Mouse (Mus musculus) lung, postnatal 0 days (tissue): ENCODE measurements around the gene Abtb2. TPM values are rescaled to one million over a fixed set of nuclear protein-coding genes. Genes with fewer than 3 reads are reported as not detected.
A peak's percentile ranks its signal among the peaks of the same experiment; 100 is the strongest.

Source experiments
- ATAC-seq: fragments of 200-750 bp; cut with Nextera tagmentation; 2 replicates; pipeline ENCODE4 v1.8.0; 2017; ENCODE audit warnings: moderate library complexity
- DNase-seq: peaks from one replicate; pipeline ENCODE4 v3.0.0-alpha.2; 2016; ENCODE audit warnings: low spot score
- H3K27ac ChIP-seq: fragments of 300-500 bp; sonication (generic); 2 replicates; pipeline ENCODE4 v1.5.1; 2014; ENCODE audit warnings: antibody characterized with exemption, mild to moderate bottlenecking, low read length, mixed read lengths
- H3K27me3 ChIP-seq: fragments of 300-500 bp; sonication (generic); replicated peaks from 2 replicates; pipeline ENCODE4 v1.6.1; 2014; ENCODE audit warnings: low read length, mixed read lengths; ENCODE audit not compliant: insufficient read depth
- H3K36me3 ChIP-seq: fragments of 300-500 bp; sonication (generic); 2 replicates; pipeline ENCODE4 v1.6.1; 2014; ENCODE audit warnings: low read length, mixed read lengths; ENCODE audit not compliant: insufficient read depth
- H3K4me1 ChIP-seq: fragments of 300-500 bp; sonication (generic); 2 replicates; pipeline ENCODE4 v1.6.1; 2014; ENCODE audit warnings: antibody characterized with exemption, low read depth, low read length, mixed read lengths; ENCODE audit not compliant: insufficient read depth
- H3K4me2 ChIP-seq: fragments of 300-500 bp; sonication (generic); replicated peaks from 2 replicates; pipeline ENCODE4 v1.6.1; 2014; ENCODE audit warnings: low read depth, mild to moderate bottlenecking, low read length, moderate library complexity, mixed read lengths
- H3K4me3 ChIP-seq: fragments of 300-500 bp; sonication (generic); 2 replicates; pipeline ENCODE4 v1.5.1; 2014; ENCODE audit warnings: low read depth, low read length
- H3K9ac ChIP-seq: fragments of 300-500 bp; sonication (generic); replicated peaks from 2 replicates; pipeline ENCODE4 v1.6.1; 2014; ENCODE audit warnings: low read depth, mild to moderate bottlenecking
- H3K9me3 ChIP-seq: fragments of 300-500 bp; sonication (generic); 2 replicates; pipeline ENCODE4 v1.6.1; 2016; ENCODE audit warnings: low read length, mixed read lengths
- CTCF ChIP-seq: IDR thresholded peaks from 2 replicates; pipeline ENCODE4 v1.5.1; 2016; ENCODE audit warnings: antibody characterized with exemption, mild to moderate bottlenecking
- EP300 ChIP-seq: IDR thresholded peaks from 2 replicates; pipeline ENCODE4 v1.6.1; 2016; ENCODE audit warnings: antibody characterized with exemption, mild to moderate bottlenecking, control low read depth
- WGBS: fragments of 180-500 bp; shearing (Covaris S2); extraction: QIAGEN DNeasy Blood & Tissue Kit; methylation state at CpG from one replicate; pipeline ENCODE4 v1.1.7; 2014; 5-methylcytosine and 5-hydroxymethylcytosine counted together
- polyA plus RNA-seq: library from polyadenylated mRNA; unstranded; fragments of >200 nt; fragmentation: Nextera tagmentation; extraction: Ambion mirVana; gene quantifications from 2 replicates; pipeline ENCODE4 v1.2.1, GENCODE M21; 2015

The Abtb2 gene
- polyA plus RNA-seq, 1 experiment from 2014 or later: 3.6 TPM

- DNase-seq (no peak), ATAC-seq (no peak)
- Histone ChIP-seq H3K4me1 (peaks cover 4% of the 10 kb centered on the region; the same call in 1 of the 2 replicates), H3K27me3 (no peaks in the 10 kb centered on the region), H3K4me3 (no peak overlapping the region), H3K36me3 (no peaks in the 10 kb centered on the region), H3K27ac (no peak overlapping the region), H3K4me2 (no peak overlapping the region), H3K9ac (no peak overlapping the region), H3K9me3 (no peaks in the 10 kb centered on the region)
- TF ChIP-seq EP300 (no peak), CTCF (no peak)
- WGBS: 93% methylated on average over 7 of the region's 7 CpGs
These were observed 24.5 kb downstream of the Abtb2 start for GRCm38 (mm10) chr2:103590645-103591044.

- no peak overlapping the region for H3K9ac ChIP-seq
- H3K36me3 ChIP-seq: no peaks in the 10 kb centered on the region
- no peaks in the 10 kb centered on the region for H3K9me3 ChIP-seq
- no peak overlapping the region for H3K27ac ChIP-seq
- no peak for TF ChIP-seq EP300
- TF ChIP-seq CTCF: peak; percentile 11; the same call in 1 of the 2 replicates
- no peak overlapping the region for H3K4me2 ChIP-seq
- H3K4me1 ChIP-seq: peaks cover 4% of the 10 kb centered on the region; the same call in 1 of the 2 replicates
- no peak overlapping the region for H3K4me3 ChIP-seq
- DNase-seq: peak; percentile 85
- 49% methylated on average over 9 of the region's 9 CpGs for WGBS
- H3K27me3 ChIP-seq: no peaks in the 10 kb centered on the region
- peak; percentile 91 for ATAC-seq
These were observed 25.9 kb downstream of the Abtb2 start for GRCm38 (mm10) chr2:103591742-103592590.

- H3K4me1 ChIP-seq: peaks cover 4% of the 10 kb centered on the region; the same call in 1 of the 2 replicates
- no peaks in the 10 kb centered on the region for H3K9me3 ChIP-seq
- H3K4me3 ChIP-seq: no peak overlapping the region
- ATAC-seq (no peak), DNase-seq (no peak)
- H3K4me2 ChIP-seq: no peak overlapping the region
- H3K27ac ChIP-seq: no peak overlapping the region
- no peaks in the 10 kb centered on the region for H3K36me3 ChIP-seq
- no peak overlapping the region for H3K9ac ChIP-seq
- WGBS: 71% methylated on average over 3 of the region's 3 CpGs
- H3K27me3 ChIP-seq: no peaks in the 10 kb centered on the region
- TF ChIP-seq CTCF: no peak
- no peak for TF ChIP-seq EP300
These were observed 26.4 kb downstream of the Abtb2 start for GRCm38 (mm10) chr2:103592591-103592929.

GRCm38 (mm10) chr2:103594592-103595011 is 28.5 kb downstream of the Abtb2 start:
- Histone ChIP-seq H3K27ac (no peak overlapping the region), H3K27me3 (no peaks in the 10 kb centered on the region), H3K9me3 (no peaks in the 10 kb centered on the region), H3K9ac (no peak overlapping the region), H3K36me3 (no peaks in the 10 kb centered on the region), H3K4me3 (no peak overlapping the region), H3K4me1 (no peaks in the 10 kb centered on the region), H3K4me2 (no peak overlapping the region)
- DNase-seq (no peak), ATAC-seq (no peak)
- TF ChIP-seq CTCF: no peak
- TF ChIP-seq EP300: no peak
- WGBS: 77% methylated on average over 6 of the region's 6 CpGs

GRCm38 (mm10) chr2:103595028-103595651 is 29.0 kb downstream of the Abtb2 start:
- Histone ChIP-seq H3K9ac (no peak overlapping the region), H3K4me3 (no peak overlapping the region), H3K4me1 (no peaks in the 10 kb centered on the region), H3K4me2 (no peak overlapping the region), H3K9me3 (no peaks in the 10 kb centered on the region), H3K27ac (no peak overlapping the region), H3K27me3 (no peaks in the 10 kb centered on the region), H3K36me3 (no peaks in the 10 kb centered on the region)
- ATAC-seq: no peak
- no peak for TF ChIP-seq CTCF
- TF ChIP-seq EP300: no peak
- 51% methylated on average over 5 of the region's 5 CpGs for WGBS
- no peak for DNase-seq

- H3K4me1 ChIP-seq: no peaks in the 10 kb centered on the region
- no peaks in the 10 kb centered on the region for H3K27me3 ChIP-seq
- H3K4me3 ChIP-seq: no peak overlapping the region
- ATAC-seq (no peak), DNase-seq (no peak)
- TF ChIP-seq CTCF (no peak), EP300 (no peak)
- H3K4me2 ChIP-seq: no peak overlapping the region
- H3K36me3 ChIP-seq: no peaks in the 10 kb centered on the region
- H3K9me3 ChIP-seq: no peaks in the 10 kb centered on the region
- H3K9ac ChIP-seq: no peak overlapping the region
- H3K27ac ChIP-seq: no peak overlapping the region
- 56% methylated on average over 1 of the region's 1 CpGs for WGBS
These were observed 33.2 kb downstream of the Abtb2 start for GRCm38 (mm10) chr2:103599296-103599695.
